Mouse (Mus musculus) embryonic facial prominence, embryonic 11.5 days (tissue): ENCODE data around the gene Lypd5. TPM values are rescaled to one million over a fixed set of nuclear protein-coding genes. Genes with fewer than 3 reads are reported as not detected.

Experiments used
- ATAC-seq: fragments of 200-750 bp; cut with Nextera tagmentation; replicated peaks from 2 replicates; pipeline ENCODE4 v1.8.0; 2017; ENCODE audit warnings: low read depth; ENCODE audit not compliant: insufficient number of reproducible peaks, low FRiP score, low TSS enrichment
- DNase-seq: peaks from one replicate; pipeline ENCODE4 v3.0.0-alpha.2; 2015; ENCODE audit warnings: low spot score
- H3K27ac ChIP-seq: fragments of 300-500 bp; sonication (generic); replicated peaks from 2 replicates; pipeline ENCODE4 v1.5.1; 2014; ENCODE audit warnings: mild to moderate bottlenecking, low read depth, low read length, control low read depth
- H3K27me3 ChIP-seq: fragments of 300-500 bp; sonication (generic); 2 replicates; pipeline ENCODE4 v1.6.1; 2014; ENCODE audit warnings: mild to moderate bottlenecking, low read length, moderate library complexity, mixed read lengths; ENCODE audit not compliant: control insufficient read depth, insufficient read depth
- H3K36me3 ChIP-seq: fragments of 300-500 bp; sonication (generic); replicated peaks from 2 replicates; pipeline ENCODE4 v1.6.1; 2014; ENCODE audit warnings: low read depth, mild to moderate bottlenecking, low read length, moderate library complexity, mixed read lengths; ENCODE audit not compliant: control insufficient read depth, insufficient read depth
- H3K4me1 ChIP-seq: fragments of 300-500 bp; sonication (generic); 2 replicates; pipeline ENCODE4 v1.6.1; 2014; ENCODE audit warnings: low read length, mixed read lengths; ENCODE audit not compliant: control insufficient read depth, insufficient read depth
- H3K4me2 ChIP-seq: fragments of 300-500 bp; sonication (generic); 2 replicates; pipeline ENCODE4 v1.6.1; 2014; ENCODE audit warnings: low read depth, mild to moderate bottlenecking, control low read depth, low read length, moderate library complexity
- H3K4me3 ChIP-seq: fragments of 300-500 bp; sonication (generic); 2 replicates; pipeline ENCODE4 v1.5.1; 2014; ENCODE audit warnings: low read depth, low read length, control low read depth
- H3K9ac ChIP-seq: fragments of 300-500 bp; sonication (generic); replicated peaks from 2 replicates; pipeline ENCODE4 v1.6.1; 2014; ENCODE audit warnings: mild to moderate bottlenecking, control low read depth, low read length
- H3K9me3 ChIP-seq: fragments of 300-500 bp; sonication (generic); replicated peaks from 2 replicates; pipeline ENCODE4 v1.6.1; 2016; ENCODE audit warnings: mild to moderate bottlenecking, low read length, inconsistent platforms, mixed read lengths; ENCODE audit not compliant: control insufficient read depth
- WGBS: fragments of 180-500 bp; shearing (Covaris S2); extraction: QIAGEN DNeasy Blood & Tissue Kit; methylation state at CpG from one replicate; pipeline ENCODE4 v1.1.7; 2014; 5-methylcytosine and 5-hydroxymethylcytosine counted together
- polyA plus RNA-seq: library from polyadenylated mRNA; unstranded; fragments of >200 nt; fragmentation: Nextera tagmentation; extraction: Ambion mirVana; gene quantifications from 2 replicates; pipeline ENCODE4 v1.2.1, GENCODE M21; 2014

Gene Lypd5
- polyA plus RNA-seq, 1 experiment from 2014 or later, result not detected

DNA sequence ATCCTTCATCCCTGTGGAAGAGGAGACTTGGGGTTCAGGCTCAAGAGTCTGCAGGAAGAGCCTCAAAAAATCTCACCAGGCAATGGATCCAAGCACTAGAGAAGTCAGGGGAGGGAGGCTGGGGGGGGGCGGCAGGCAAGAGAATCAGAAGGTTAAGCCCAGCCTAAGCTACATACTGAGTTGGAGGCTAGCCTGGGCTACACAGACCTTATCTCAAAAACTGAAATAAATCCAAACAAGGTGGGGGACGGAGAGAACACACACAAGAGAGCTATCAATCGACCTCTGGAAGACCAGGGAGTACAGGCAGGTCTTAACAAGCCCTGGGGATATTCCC lies 22.8 kb downstream of the Lypd5 start:
- no peak overlapping the region for H3K27ac ChIP-seq
- 69% methylated on average over 3 of the region's 3 CpGs for WGBS
- no peak for DNase-seq

DNA sequence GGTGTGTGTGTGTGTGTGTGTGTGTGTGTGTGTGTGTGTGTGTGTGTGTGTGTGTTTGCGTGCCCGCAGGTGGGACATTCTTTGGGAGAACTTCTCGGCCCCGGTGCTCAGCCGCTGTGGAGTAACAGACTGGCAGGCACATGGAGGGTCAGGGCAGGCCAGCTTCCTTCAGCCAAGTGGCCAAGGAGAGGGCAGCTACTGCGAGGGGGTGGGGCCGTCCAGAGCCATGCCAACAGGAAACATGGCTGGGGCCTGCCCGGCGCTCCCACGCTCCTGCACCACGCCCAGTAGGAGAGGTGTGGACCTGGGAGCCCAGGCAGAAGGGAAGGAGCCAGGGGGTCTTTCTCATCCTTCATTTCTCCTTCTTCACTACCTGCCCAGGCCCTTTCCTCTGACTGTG lies 23.3 kb downstream of the Lypd5 start:
- no peak overlapping the region for H3K27ac ChIP-seq
- H3K36me3 ChIP-seq, result no peaks in the 10 kb centered on the region
- peaks cover 4% of the 10 kb centered on the region for H3K4me1 ChIP-seq
- no peaks in the 10 kb centered on the region for H3K9me3 ChIP-seq
- ATAC-seq (no peak), DNase-seq (no peak)
- no peak overlapping the region for H3K4me2 ChIP-seq
- no peak overlapping the region for H3K4me3 ChIP-seq
- H3K27me3 ChIP-seq, result peaks cover 5% of the 10 kb centered on the region; the same call in 1 of the 2 replicates
- no peak overlapping the region for H3K9ac ChIP-seq
- 83% methylated on average over 10 of the region's 11 CpGs for WGBS

More for the DNA sequence above, 22.8 kb downstream of the Lypd5 start:
- Histone ChIP-seq H3K36me3 (no peaks in the 10 kb centered on the region), H3K9me3 (no peaks in the 10 kb centered on the region), H3K9ac (no peak overlapping the region), H3K4me2 (no peak overlapping the region), H3K4me1 (no peaks in the 10 kb centered on the region), H3K4me3 (no peak overlapping the region), H3K27me3 (peaks cover 3% of the 10 kb centered on the region; the same call in 1 of the 2 replicates)
- ATAC-seq, result no peak

DNA sequence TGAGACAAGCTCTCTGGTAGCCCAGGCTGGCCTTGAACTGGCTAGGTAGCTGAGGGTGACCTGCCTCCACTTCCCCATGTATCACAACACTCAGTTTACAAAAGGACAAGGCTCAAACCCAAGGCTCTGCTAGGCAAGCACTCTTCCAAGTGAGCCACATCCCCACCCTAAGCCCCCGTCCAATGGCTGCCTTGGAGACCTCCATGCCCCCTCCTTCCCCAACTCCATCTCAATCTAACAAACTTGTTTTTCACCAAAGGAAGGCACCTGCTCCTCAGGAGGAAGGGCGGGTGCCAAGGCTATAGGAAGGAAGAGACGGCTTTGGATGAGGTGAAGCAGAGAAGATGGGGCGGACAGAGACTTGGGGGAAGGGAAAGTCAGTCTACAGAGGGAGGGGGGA lies 23.8 kb downstream of the Lypd5 start:
- peaks cover 5% of the 10 kb centered on the region; the same call in 1 of the 2 replicates for H3K27me3 ChIP-seq
- no peak overlapping the region for H3K27ac ChIP-seq
- no peak overlapping the region for H3K4me3 ChIP-seq
- H3K4me2 ChIP-seq, result no peak overlapping the region
- 57% methylated on average over 4 of the region's 4 CpGs for WGBS
- no peak overlapping the region for H3K9ac ChIP-seq
- no peaks in the 10 kb centered on the region for H3K36me3 ChIP-seq
- H3K9me3 ChIP-seq, result no peaks in the 10 kb centered on the region
- H3K4me1 ChIP-seq, result peaks cover 7% of the 10 kb centered on the region
- ATAC-seq, result no peak
- DNase-seq, result no peak

DNA sequence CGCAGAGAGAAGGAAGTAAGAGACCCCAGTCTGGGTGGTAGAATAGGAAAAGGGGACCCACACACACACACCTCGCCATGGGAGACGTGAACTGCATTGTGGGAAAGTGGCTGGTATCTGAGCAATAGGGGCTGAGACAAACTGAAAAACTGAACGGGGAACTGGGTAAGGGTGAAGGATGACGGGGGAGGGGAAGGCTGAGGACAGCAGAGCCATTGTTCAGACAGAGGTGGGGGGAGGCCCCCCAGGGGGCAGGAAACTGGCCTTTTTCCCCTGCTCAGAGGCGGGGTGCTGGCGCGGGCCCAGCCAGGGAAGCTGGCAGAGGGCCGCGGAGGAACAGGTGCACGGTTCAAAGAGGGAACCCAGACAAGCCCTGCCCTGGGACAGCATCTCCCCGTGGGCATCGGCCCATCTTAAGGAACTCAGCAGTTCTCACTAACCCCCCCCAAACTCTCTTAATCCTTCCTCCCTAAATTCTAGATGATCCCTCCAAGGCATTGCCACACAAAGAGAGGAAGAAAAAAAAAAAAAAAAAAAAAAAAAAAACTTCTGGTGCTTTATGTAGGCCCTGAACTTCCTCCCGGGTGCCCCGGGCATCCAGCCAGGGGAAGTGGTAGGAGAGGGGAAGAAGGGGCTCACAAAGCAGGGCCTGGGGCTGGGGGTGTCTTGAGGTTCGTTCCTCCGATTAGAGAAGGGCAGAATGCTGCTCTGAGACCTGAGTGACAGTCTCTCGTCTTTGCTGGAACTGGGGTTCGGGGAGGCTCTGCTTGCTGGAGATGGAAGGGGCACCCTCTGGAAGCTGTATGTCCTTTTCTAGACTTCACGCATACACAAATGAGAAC lies 24.8 kb downstream of the Lypd5 start:
- DNase-seq, result no peak
- no peaks in the 10 kb centered on the region for H3K9me3 ChIP-seq
- H3K36me3 ChIP-seq, result no peaks in the 10 kb centered on the region
- H3K4me1 ChIP-seq, result peaks cover 7% of the 10 kb centered on the region
- peaks cover 5% of the 10 kb centered on the region; the same call in 1 of the 2 replicates for H3K27me3 ChIP-seq
- ATAC-seq, result no peak
- H3K9ac ChIP-seq, result no peak overlapping the region
- WGBS, result 34% methylated on average over 20 of the region's 20 CpGs
- no peak overlapping the region for H3K4me2 ChIP-seq
- no peak overlapping the region for H3K4me3 ChIP-seq
- H3K27ac ChIP-seq, result no peak overlapping the region

DNA sequence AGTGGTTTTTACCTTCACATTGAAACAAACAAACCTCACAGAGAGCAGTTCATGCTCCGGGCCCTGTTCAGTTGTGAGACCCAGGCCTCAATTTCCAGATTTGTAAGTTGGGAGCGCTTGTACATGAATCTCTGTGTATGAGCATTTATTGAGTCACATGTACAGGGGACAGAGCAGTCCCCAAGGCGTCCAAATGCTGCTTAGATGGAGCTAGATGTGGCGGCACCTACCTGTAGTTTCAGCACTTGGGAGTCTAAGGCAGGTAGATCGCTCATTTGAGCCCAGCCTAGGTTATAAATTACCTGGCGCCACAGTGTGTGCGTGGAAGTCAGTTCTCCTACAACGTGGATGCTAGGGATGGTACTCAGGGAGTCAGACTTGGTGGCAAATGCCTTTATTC lies 27.5 kb downstream of the Lypd5 start:
- 89% methylated on average over 8 of the region's 8 CpGs for WGBS
- DNase-seq (no peak), ATAC-seq (no peak)
- Histone ChIP-seq H3K9ac (no peak overlapping the region), H3K4me1 (peaks cover 9% of the 10 kb centered on the region), H3K27me3 (peaks cover 5% of the 10 kb centered on the region; the same call in 1 of the 2 replicates), H3K4me2 (no peak overlapping the region), H3K36me3 (no peaks in the 10 kb centered on the region), H3K27ac (no peak overlapping the region), H3K4me3 (no peak overlapping the region), H3K9me3 (no peaks in the 10 kb centered on the region)

DNA sequence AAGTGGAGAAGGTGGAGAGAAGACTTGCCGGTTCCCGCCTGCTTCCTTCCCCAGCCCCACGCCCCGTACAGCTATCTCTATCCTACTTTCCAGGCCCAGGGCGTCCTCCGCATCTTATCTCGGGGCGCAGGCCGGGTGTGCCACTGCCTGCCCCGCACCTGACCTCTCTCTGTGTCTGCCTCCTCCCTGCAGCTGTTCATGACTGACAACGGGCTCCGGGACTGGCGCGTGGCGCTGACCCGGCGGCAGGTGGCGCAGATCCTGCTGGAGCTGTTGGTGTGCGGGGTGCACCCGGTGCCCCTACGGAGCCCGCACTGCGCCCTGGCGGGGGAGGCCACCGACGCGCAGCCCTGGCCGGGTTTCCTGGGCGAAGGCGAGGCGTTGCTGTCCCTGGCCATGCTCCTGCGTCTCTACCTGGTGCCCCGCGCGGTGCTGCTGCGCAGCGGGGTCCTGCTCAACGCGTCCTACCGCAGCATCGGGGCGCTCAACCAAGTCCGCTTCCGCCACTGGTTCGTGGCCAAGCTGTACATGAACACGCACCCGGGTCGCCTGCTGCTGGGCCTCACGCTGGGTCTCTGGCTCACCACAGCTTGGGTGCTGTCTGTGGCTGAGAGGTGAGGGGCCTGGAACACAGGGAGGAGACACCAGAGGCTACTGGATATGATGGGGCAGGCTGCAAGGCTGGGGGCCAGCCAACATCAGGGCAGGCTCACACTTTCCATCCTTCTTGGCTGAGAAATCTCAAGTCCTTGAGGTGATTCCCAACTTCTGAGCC lies 28.3 kb downstream of the Lypd5 start:
- 8% methylated on average over 49 of the region's 49 CpGs for WGBS
- H3K4me1 ChIP-seq, result peaks cover 9% of the 10 kb centered on the region
- ATAC-seq (peak; percentile 39), DNase-seq (peak; percentile 57)
- peak overlapping the region; percentile 44; the same call in 1 of the 2 replicates for H3K9ac ChIP-seq
- peak overlapping the region; percentile 59 for H3K27ac ChIP-seq
- no peaks in the 10 kb centered on the region for H3K9me3 ChIP-seq
- peaks cover 5% of the 10 kb centered on the region; the same call in 1 of the 2 replicates for H3K27me3 ChIP-seq
- no peaks in the 10 kb centered on the region for H3K36me3 ChIP-seq
- 0 out of 2 replicates have a peak overlapping the region, but pooled peaks have one; percentile 18 for H3K4me3 ChIP-seq
- H3K4me2 ChIP-seq, result peak overlapping the region; percentile 61

DNA sequence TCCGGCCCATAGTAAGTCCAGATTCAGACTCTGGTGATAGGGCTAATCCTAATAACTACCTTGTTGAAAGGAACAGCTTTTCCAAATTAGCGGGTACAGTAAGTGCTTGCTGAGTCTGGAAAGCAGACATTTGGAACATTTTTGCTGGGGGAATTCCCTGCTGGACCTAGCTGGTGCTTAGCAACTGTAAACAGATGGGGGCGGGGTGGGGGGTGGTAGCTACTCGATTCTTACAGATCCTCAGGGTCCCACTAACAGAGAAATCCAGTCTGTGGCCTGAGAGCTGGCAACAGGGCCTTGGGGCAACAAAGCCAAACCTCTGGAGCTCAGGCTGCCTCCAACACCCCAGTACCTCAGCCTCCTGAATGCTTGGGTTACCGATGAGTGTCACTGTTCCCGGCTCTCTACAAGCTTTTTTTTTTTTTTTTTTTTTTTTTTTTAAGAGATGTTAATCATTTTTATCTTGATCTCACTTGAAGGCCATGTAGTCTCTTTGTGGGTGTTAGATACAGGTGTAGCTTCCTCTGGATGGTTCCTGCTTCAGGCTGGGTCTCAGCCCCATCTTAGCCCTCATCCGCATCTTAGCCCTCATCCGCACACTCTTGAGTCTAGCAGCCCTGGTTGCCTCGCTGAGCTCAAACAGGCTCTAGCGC lies 29.2 kb downstream of the Lypd5 start:
- H3K4me3 ChIP-seq, result no peak overlapping the region
- H3K27me3 ChIP-seq, result peaks cover 5% of the 10 kb centered on the region; the same call in 1 of the 2 replicates
- H3K4me1 ChIP-seq, result peaks cover 9% of the 10 kb centered on the region
- no peak overlapping the region; the same call in 1 of the 2 replicates for H3K9ac ChIP-seq
- no peak for ATAC-seq
- no peaks in the 10 kb centered on the region for H3K36me3 ChIP-seq
- peak; percentile 77 for DNase-seq
- H3K9me3 ChIP-seq, result no peaks in the 10 kb centered on the region
- 59% methylated on average over 10 of the region's 10 CpGs for WGBS
- peak overlapping the region; percentile 59; the same call in 1 of the 2 replicates for H3K27ac ChIP-seq
- no peak overlapping the region for H3K4me2 ChIP-seq
